Mouse (Mus musculus) spleen, adult 12 weeks (tissue): Measurements from ENCODE around the gene Eml4.

Experiments
- DNase-seq: peaks from one replicate; pipeline ENCODE4 v3.0.0; 2022; ENCODE audit warnings: low spot score

Gene Eml4

DNA sequence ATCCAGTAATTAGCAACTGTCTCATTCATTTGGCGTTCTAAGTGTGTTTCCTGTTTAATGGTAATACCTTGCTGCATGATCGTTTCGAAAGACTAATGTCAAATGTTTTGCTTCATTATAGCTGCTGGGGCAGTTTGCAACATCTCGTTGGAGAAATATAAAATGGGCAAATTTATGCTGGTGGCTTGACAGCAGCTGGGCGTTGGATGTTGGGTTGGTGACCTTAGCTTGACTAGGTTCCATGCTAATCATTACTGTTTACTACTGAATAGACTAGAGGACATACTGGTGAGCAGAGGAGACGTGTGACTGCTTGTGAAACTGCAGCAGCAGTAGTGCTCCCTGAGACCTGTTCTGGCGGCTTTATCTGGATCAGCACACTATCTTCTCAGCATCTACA lies 6.5 kb upstream of the Eml4 start:
- DNase-seq: no peak

DNA sequence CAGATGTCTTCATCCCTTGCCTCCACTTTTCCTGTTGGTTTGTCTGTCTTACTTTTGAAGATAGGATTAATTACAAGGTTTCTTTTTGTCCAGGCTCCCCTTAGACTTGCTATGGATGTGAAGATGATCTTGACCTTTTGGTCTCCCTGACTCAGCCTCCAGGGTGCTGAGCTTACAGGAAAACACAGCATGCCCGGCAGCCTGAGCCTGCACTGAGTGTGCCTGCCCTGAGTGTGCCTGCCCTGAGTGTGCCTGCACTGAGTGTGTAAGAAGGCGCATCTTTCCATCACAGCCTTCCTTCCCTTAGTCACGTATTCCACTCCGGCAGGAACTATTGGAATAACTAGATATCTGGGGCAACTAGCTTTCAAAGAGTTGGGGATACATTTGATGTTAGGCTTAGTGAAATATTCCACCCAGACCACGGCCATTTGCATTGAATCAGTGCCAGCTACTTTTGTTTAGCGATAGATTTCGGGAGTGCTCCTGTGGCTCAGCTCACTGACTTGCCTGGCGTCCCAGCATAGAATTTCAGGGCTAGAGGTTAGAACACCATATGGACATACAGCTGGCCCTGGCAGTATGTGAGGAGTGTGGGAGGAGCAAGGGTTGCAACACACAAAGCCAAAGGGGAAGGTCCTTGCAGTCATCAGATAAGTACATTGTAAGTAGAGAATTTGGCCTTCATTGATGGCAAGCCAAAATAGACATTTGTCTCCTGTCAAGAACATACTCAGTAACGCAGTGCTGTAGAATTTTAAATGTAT lies 2.5 kb upstream of the Eml4 start:
- DNase-seq: no peak

DNA sequence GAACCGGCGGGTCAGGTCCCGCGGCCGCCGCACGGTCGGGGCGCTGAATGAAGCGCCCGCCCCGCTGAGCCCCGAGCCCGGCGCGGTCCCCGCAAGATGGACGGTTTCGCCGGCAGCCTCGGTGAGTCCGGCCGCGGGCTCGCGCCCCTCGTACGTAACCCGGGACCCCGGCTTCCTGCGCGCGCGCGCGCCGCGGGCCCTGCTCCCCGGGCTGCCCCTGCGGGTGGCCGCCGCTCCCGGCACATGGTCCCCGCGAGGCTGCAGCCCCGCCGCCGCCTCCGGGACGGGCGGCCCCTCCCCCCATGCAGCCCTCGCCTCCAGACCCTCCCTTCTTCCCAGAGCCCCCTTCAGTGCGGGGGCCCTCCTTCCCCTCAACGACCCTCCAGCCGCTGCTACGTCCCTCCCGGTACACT lies 394 bp downstream of the Eml4 start:
- DNase-seq: no peak

DNA sequence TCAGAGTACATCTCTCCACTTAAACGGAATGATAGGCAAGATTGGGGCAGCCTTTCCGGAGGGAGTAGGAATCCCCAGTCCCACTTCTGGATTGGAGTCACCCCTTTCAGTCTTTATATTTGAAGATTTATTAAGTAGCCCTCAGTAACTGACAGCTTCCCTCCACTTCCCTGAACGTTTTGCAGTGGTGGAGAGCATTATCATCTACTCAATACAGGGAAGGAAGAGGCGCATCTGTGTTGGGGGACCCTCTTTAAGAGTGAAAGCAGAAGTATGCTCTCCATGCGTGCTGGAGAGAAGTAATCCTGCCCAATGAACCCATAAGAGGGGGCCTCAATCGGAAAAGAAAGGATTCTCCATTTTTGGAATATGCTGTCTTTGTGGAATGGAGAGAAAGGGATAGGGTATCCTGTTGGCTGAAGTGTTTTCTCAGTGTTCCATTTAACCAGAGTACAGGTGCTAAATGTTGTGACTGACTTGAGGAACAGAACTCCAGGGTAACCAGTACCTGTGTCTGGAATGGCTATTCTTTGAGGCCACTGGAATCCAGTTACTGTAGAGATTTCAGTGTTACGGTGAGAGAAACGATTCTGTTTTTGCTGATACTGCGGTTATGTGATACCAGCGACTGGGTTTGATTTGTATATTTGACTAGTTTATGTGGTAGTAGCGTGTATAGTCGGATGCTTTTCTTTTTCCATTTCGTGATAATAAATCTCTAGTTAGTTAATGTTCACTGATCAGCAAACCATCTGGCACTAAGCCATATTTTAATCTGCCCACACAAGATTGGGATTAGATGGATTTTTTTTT lies 1.1 kb downstream of the Eml4 start:
- DNase-seq: no peak

DNA sequence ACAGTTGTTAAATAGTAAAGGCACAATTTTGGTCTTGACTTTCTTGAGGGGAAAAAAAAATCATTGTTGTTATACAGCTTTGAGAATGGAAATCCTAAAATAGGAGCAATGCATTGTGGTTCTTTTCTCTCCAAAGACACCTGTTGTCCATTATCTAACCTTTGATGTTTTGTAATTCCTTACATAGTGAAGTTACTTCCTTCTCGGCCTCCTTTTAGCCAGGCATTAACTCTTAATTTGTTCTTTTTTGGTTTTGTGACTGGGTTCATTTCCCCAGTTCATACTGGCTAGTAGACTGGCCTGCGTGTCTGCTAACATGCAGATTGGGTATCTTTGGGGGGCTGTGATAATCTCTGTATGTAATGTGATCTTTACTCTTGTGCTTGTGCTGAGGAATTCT lies 1.7 kb downstream of the Eml4 start:
- no peak for DNase-seq

DNA sequence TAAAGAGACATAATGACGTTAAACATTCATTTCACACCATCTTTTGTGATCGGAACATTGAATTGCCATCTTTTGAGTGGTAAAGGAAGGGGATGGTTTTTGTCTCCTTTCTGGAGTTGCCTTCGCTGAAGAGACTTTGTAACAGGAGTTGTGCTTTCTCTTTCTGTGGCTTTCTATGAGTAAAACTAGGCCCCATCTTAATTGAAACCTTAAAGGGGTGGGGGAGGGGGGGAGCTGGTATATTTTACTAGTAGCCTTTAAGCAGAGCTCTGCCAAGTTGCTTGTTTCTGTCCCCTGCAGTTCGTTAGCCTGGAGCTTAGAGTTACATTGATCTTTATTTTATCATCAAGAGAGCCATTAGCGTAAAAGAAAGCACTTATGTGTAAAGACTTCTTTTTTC lies 2.3 kb downstream of the Eml4 start:
- no peak for DNase-seq

DNA sequence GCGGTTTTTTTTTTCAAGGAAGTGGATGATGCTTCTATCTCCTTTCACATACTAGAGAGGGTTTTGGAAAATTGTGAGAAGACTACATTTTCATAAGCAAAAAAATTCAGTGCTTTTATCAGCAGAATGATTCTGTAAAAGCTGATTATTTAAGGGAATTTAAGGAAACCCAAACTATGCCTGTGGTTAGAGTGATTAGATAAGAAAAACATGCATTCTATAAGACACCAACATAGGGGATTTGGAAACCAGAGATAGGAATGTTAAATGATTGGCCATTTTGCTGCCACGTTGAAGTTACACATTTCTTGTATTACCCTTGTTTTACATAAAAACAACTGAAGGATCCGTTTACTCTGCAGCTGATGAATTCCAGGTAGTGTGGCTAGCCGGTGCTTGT lies 2.7 kb downstream of the Eml4 start:
- no peak for DNase-seq

DNA sequence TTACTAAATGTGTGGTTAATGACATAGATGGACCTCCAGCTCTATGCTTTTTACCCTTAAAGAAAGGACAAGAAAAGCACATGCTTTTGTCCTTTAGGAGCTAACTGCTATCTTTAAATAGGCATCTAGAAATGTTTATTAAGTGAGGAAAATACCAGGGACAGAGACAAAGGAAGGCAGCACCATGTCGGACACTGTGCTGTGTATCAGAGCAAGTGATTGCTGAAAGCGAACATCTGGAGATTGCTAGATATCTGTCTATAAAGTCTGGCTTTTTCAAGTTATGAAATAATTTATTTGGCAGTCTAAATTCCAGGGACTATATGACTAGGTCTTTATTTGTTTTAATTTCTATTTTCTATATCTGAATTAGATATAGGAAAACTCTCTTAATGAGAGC lies 4.8 kb downstream of the Eml4 start:
- no peak for DNase-seq

DNA sequence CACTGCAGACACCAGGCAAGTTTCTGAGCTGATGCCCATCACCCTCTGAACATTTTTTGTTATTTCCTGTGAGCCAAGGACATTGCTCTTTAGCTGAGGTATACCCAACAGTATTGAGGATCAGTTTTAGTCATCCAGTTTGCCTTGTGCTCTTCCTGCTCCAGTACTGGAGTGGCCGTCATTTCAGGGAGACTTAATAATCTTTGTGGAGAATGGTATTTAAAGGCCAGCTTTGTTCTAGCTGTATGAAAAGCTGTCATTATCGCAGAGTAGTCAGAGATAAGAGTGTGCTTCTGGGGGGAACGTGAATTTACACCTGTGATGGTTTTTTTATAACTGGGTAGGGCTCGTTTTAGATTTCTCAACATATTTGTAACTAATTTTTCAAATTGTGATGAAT lies 9.2 kb downstream of the Eml4 start:
- DNase-seq: no peak

DNA sequence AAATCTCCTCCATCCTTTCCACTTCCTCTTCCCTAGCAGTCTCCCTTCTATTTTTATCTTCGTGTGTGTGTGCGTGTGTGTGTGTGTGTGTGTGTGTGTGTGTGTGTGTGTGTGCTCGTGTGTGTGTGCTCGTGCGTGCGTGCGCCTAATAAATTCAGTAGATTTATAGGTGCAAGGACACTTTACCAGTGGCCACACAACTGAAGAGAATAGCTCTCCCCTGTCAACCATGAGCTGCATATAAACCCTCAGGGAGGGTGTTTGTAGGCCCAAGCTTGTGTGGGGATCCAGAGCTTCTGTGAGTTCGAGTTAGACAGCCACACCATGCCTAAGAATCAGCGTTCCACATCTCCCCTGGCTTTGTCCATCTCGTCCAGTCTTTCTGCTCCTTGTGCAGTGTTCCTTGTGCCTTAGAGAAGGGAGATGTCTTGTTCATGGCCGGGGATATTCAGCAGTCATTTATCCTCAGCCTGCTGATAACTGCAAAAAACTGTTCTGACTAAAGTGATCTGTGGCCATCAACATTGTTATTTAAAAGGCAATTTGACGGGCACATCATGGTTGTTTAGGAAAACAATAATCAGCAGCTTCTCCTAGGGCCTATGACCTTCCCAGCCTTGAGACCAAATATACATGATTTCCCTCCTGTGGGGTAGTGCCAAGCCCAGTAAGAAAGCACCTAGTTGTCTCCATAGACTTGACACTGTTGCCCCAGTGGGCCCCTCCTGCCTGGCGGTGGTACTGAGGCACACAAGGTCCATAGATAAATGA lies 10.2 kb downstream of the Eml4 start:
- no peak for DNase-seq

DNA sequence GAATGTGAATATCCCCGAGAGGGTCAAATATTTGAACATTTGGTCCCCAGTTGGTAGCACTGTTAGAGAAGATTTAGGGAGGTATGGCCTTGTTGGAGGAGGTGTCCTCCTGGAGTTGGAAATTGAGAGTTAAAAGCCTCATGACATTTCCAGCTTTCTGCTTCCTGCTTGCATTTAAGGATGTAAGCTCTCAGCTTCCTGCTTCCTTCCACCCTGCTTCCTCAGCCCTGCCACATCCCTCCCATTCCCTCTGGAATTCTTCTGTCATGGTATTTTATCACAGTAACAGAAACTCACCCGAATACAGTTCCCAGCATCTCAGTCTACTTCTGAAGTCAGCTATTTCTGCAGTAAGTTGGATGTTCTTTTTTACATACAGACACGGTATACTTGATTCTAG lies 12.3 kb downstream of the Eml4 start:
- DNase-seq: no peak

DNA sequence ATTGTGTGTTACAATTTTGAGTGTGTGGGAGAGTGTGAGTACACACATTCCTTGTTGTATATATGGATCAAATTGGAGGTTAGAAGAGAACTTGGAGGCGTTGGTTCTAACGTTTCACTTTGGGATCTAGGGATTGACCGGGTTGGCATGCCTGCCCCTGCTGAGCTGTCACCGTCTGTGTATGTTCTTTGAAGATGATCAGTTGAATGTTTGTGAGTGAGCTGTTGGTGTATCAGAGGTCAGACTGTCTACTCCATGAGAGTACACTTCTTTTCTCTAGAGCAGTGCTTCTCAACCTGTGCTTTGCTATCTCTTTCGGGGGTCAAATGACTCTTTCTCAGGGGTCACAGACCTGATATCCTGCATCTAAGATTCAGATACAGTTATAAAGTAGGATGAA lies 13.6 kb downstream of the Eml4 start:
- DNase-seq: no peak

DNA sequence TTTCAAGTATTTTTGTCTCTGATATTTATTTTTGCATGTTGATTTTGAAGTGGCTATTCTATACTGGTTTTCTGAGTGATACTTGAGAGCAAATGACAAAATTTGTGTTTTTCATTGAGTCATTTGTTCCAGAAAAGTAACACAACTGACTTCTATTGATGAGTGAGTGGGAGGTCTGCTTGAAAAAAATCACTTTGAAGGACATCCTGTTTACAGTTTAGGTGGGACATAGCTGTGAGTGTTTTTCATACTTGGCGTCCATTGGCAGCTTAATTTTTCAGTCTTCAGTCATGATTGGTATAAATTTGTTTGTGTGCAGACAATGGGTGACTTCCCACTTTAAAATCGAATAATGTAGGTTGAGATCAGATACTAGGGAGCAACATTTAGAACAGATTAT lies 14.4 kb downstream of the Eml4 start:
- DNase-seq: no peak

DNA sequence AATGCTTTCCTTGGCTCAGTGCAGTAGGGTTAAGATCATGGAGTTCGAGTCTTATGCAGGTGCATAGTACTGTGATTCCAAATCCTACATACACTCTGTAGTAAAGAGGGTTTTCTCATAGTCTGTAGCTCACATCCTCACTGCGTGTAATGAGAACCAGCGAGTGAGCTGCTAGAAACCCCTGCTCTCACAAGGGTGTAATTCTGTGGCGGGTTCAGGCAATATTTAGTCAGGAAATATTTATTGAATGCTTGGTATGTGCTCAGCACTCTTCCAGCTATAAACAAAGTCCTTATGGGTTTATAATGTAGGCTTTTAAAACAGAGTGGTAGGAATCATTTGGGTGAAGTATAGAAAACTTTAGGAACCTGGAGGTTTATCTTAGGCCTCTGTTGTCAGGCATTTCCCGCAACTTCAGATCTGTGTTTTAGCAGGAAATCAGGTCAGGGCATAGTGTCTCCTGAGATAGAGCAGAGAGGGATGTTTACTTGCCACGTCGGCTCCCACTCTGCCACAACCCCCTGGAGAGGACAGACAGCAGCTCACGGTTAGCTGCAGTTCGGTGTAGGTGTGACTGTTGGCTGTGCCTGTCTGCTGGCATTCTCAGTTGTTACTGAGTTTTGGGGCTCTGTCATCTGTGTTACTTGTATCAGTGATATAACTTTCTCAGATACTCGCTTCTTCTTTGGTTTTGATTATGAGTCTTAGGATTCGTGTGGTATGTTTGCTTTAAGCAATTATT lies 15.1 kb downstream of the Eml4 start:
- DNase-seq: no peak

DNA sequence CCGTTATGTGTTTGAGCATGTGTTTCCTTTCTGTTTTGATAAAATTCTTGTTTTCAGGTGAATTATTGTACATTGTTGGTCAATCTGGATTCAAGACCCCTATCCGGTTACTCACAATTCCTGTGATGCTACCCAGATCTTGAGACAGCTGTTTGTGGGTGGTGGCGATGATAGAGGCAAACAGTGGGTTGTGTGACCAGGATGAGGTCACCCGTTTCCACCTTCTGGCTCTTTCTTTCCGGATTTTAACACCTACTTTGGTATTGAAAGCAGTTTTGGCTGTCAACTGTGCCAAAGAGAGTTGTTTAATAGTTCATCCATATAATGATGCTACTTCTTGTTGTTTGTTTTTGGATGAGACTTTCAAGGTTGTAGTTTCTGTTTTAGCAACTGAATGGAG lies 16.7 kb downstream of the Eml4 start:
- no peak for DNase-seq

DNA sequence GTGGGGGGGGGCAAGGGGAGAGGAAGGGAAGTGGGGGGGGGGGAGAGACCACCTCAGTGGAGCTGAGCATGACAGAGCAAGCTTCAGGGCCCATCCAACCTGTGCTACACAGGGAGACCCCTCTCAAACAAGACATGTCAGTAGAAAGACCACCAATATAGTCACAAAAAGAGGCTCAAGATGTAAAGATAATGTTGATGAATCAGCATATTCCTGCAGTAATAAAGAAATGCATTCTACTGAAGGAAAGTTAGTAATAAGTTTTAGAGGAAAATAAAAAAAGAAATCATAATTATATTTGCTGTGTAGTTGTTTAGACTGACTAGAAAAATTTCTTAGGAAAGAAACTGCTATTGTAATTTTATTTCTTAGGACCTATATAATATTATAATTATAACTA lies 23.4 kb downstream of the Eml4 start:
- DNase-seq: no peak

DNA sequence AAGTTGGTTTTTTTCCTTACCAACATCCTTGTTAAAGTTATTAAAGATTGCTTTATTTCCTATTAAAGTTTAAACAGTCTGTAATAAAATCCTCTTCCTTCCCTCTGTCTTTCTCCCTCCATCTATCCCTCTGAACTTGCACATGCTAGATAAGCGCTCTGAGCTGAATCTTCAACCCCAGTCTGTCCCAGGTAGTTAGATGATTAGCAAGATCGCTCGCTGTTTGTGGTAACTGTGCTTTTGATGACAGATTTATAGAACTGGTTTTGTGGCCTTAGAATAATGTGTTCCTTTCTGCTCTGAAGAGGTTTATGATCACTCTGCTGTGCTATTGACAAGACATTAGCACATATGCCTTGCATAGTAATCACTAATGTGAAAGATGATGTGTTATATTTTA lies 25.1 kb downstream of the Eml4 start:
- no peak for DNase-seq

DNA sequence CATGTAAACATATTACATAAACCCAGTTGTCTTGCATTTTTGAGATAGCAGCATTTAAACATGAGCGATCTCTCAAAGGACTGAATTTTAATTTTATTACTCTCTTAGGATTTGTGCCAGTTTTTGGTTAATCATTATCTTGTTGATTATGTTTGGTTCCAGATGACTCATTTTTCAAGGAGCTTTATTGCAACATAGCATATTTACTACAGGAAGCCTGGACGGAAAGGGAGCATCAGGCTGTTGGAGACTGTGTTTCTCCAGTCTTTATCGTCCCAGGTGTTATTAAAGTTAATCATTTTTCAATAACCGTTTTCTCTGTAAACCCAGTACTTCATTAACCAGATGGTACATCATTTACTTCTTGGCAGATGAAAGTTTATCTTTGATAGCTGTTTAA lies 26.1 kb downstream of the Eml4 start:
- DNase-seq: no peak

DNA sequence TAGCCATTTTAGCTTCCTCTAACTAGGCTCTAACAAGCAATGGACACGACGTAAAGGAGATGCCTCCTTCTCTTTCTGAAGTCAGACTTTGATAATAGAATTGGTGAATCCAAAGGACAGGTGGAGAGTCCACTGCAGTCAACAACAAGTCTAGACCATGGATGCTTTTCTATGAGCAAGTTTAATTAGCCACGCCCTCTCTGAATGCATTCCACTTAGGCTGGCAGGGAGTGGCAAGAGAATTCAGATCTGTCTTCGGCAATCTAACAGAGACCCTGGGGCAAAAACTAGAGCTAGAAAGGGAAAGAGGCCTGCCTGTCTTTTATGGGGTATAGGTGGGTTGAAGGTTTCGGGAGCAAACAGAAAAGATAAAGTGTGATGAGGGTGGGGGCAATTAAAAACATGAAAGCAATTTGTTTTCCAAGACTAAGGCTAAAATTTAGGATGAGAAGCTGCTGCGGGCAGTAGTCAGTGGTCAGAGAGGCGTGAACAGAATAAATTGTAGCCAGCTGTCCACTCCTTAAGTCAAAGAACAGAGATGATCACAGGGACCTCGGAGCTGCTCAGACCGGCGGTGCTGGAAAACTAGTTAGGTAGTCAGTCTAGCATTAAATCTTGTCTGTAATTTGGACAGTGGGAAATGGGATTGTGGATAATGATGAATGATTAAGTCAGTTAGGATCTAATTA lies 27.2 kb downstream of the Eml4 start:
- no peak for DNase-seq

DNA sequence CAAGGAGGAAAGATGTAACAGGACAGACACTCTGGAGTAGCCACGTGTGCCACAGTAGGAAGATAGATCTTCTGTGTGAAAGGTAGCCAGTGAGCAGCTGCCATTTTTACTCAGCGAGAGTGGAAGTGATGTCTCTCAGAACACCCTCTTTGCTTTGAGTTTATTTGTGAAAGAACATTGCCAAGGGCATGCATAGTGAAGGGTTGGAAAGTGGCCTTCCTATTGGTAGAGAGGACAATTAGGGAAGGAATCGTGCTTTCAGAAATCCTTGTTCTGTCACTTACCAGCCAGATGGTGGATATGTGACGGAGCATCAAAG lies 27.7 kb downstream of the Eml4 start:
- no peak for DNase-seq

DNA sequence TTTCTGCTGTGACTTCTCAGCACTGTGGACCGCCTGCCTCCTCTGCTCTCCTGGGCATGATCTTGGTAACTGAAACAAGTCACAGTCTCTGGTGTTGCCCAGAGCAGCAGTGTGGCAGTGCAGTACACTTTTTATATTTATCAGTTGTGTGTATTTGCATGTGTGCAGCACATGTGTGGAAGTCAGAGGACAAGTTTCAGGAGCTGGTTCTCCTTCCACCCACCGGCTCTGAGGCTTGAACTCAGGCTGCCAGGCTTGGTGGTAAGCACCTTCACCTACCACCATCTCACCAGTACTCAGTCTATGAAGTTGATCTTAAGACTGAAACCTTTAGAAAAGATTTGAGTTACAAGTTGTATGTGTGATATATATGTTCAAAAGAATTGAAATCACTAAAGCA lies 28.6 kb downstream of the Eml4 start:
- no peak for DNase-seq

DNA sequence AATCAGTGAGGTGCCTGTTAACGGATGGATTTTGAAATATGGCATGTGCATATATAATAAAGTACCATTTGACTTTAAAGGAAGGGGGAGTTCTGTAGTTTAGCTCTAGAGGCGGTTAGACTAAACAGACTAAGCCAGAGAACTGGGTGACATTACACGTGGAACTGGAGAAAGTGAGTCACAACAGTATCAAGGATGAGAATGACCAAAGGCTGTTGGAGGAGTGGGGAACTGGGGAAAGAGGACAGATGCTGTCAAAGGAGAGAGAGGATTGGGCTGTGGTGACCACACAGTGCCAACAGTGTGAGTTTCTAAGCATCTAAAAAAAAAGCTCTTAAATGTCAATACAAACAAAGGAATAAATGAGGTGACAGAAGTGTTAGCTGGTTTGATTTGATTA lies 29.1 kb downstream of the Eml4 start:
- no peak for DNase-seq
